Mouse (Mus musculus): ENCODE data around the gene Sap25. TPM values are rescaled to one million over a fixed set of nuclear protein-coding genes. Genes with fewer than 3 reads are reported as not detected.
A peak's percentile ranks its signal among the peaks of the same experiment; 100 is the strongest.

Sap25 gene
- polyA plus RNA-seq, 1 experiment, result 37.9 TPM

DNA sequence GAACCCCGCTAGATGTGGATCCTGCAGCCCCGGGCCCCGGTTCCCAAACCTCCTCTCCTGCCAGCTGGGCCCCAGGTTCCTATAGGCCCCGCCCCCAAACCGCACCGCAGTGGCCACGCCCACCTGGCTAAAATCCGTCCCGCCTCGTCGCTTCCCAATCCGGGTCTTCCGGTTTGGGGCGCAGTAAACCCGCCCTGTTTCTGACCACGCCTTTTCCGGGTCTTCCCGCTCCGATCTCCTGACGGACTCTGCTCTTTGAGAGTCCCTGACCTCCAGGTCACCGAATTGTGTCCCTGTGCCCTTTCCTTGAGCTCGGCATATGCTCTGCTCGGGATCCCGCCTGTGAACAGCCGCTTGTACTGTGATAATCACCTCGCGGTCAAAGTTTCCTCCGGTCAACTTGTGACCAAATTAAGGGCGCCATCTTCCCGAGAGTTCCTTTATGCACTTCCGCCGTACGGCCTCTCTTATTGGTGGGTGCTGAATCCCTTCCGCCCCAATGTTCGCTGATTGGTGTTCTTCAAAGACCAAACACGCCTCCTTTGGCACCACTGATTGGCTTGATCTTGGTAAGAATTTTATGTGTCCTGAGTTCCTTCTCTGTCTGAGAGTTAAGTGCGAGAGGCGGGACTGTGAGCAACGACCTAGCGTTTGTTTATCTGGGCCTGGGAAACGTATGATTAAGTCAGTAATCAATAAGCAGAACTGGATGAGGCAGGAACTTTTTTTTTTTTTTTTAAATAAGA is 40.3 kb upstream of the Sap25 start, which contains the start of gene Mospd3:
Gene Mospd3 (minus strand): TSS at position 440 of the 746 bp plus-strand sequence.
- peak within 1 kb of the TSS; percentile 99 for H3K27ac ChIP-seq (ENCODE audit: control insufficient read depth, insufficient read depth, low read depth, low read length)
- H3K4me1 ChIP-seq (ENCODE audit: control insufficient read depth, insufficient read depth, low read length), result peaks cover 15% of the 10 kb centered on the region
- no peaks in the 10 kb centered on the region for H3K27me3 ChIP-seq (ENCODE audit: control insufficient read depth, insufficient read depth, low read length)
- TF ChIP-seq CTCF (IDR thresholded peaks at IDR 0.05; ENCODE audit: control insufficient read depth, insufficient read depth, insufficient replicate concordance, low read depth, low read length) (no peak), POLR2A (IDR thresholded peaks at IDR 0.05; ENCODE audit: control insufficient read depth, low read depth, low read length) (no peak; the same call in none of the 2 replicates)
- H3K36me3 ChIP-seq (ENCODE audit: control insufficient read depth, insufficient read depth, low read length), result no peaks in the 10 kb centered on the region
- peak within 1 kb of the TSS; percentile 96 for H3K4me3 ChIP-seq (ENCODE audit: control insufficient read depth, low read depth, low read length)

DNA sequence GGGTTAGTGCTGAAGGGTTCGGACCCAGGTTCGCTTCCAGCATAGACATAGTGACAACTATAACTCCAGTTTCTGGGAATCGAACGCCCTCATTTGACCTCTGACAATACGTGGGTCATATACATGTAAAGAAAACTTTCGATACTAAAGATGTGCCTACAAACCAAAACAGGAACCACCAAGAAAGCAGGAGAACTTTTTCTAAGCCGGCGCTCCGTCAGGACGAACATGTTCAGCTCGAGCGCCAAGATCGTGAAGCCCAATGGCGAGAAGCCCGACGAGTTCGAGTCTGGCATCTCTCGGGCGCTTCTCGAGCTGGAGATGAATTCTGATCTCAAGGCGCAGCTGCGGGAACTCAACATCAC is 39.8 kb upstream of the Sap25 start:
- Histone ChIP-seq H3K4me3 (ENCODE audit: control insufficient read depth, low read depth, low read length) (peak overlapping the region; percentile 96), H3K36me3 (ENCODE audit: control insufficient read depth, insufficient read depth, low read length) (no peaks in the 10 kb centered on the region)

DNA sequence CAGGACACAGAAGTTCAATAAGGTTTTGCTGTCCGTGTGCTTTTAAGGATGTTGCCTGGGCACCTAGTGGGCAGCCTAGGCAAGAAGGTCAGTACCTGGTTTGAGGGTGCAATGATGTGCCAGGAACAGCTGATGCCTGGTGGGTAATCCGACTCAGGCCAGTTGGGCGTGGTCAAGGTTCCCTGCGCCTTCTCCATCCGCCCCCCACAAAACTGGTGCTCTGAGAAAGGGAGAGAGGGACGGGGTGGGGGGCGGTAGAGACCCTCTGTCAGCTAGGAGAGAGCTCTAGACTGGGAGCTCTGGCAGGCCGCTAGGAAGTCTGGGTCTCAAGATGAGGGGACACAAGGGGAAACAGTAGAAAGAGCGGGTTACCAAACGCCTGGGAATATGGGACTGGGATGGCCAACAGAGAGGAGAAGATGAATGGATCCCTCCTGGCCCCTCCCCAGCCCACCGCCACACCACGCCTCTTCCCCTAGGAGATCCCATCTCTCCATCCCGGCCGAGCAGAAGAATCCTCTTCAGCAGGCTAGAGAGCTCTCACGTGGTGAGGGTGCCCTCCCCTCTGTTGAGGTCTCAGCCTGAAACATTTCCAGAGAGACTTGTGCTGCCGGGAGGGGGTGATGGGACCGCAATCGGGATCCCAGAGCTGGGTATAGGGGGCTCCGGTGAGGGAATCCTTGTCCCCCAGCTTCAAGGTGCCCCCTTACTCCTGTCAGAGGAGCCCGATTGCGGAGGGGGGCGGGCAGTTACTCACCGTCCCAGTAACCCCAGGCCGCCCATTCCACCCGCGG is 33.1 kb upstream of the Sap25 start:
- Histone ChIP-seq H3K4me3 (ENCODE audit: control insufficient read depth, low read depth, low read length) (peak overlapping the region; percentile 50), H3K4me1 (ENCODE audit: control insufficient read depth, insufficient read depth, low read length) (peaks cover 26% of the 10 kb centered on the region), H3K36me3 (ENCODE audit: control insufficient read depth, insufficient read depth, low read length) (no peaks in the 10 kb centered on the region), H3K27ac (ENCODE audit: control insufficient read depth, insufficient read depth, low read depth, low read length) (no peak overlapping the region), H3K27me3 (ENCODE audit: control insufficient read depth, insufficient read depth, low read length) (no peaks in the 10 kb centered on the region)
- TF ChIP-seq POLR2A (IDR thresholded peaks at IDR 0.05; ENCODE audit: control insufficient read depth, low read depth, low read length) (no peak), CTCF (IDR thresholded peaks at IDR 0.05; ENCODE audit: control insufficient read depth, insufficient read depth, insufficient replicate concordance, low read depth, low read length) (no peak)

More for the DNA sequence above, 39.8 kb upstream of the Sap25 start:
- peak overlapping the region; percentile 99 for H3K27ac ChIP-seq (ENCODE audit: control insufficient read depth, insufficient read depth, low read depth, low read length)
- H3K27me3 ChIP-seq (ENCODE audit: control insufficient read depth, insufficient read depth, low read length), result no peaks in the 10 kb centered on the region
- no peak for TF ChIP-seq POLR2A (IDR thresholded peaks at IDR 0.05; ENCODE audit: control insufficient read depth, low read depth, low read length)
- no peak for TF ChIP-seq CTCF (IDR thresholded peaks at IDR 0.05; ENCODE audit: control insufficient read depth, insufficient read depth, insufficient replicate concordance, low read depth, low read length)
- peaks cover 15% of the 10 kb centered on the region for H3K4me1 ChIP-seq (ENCODE audit: control insufficient read depth, insufficient read depth, low read length)

DNA sequence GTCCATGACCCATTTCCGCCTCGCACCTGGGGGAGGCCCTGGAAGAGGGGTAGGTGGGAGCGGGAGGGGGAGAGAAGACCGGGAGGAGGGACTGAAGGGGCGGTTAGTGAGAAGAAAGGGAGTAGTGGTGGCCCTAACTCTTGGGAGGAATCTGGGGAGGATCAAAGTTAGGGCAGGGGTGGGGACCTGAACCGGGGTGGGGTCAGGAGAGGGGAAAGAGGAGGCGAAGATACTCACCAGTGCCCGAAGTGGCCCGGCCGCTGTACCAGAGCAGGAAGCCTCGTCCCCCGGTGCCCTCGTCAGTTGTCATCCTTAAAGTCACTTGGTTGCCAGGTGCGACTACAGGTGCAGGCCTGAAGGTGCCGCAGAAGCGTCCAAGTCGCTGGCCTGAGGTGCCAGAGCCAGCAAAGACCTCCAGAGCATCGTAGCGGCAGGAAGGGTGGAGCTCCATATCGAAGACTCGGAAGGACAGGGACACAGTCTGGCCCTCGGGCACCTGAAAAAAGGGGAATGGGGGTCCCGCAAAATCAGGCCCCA is 32.4 kb upstream of the Sap25 start:
- Histone ChIP-seq H3K36me3 (ENCODE audit: control insufficient read depth, insufficient read depth, low read length) (no peaks in the 10 kb centered on the region), H3K27ac (ENCODE audit: control insufficient read depth, insufficient read depth, low read depth, low read length) (no peak overlapping the region), H3K27me3 (ENCODE audit: control insufficient read depth, insufficient read depth, low read length) (no peaks in the 10 kb centered on the region), H3K4me3 (ENCODE audit: control insufficient read depth, low read depth, low read length) (peak overlapping the region; percentile 50), H3K4me1 (ENCODE audit: control insufficient read depth, insufficient read depth, low read length) (peaks cover 26% of the 10 kb centered on the region)
- TF ChIP-seq POLR2A (IDR thresholded peaks at IDR 0.05; ENCODE audit: control insufficient read depth, low read depth, low read length) (no peak), CTCF (IDR thresholded peaks at IDR 0.05; ENCODE audit: control insufficient read depth, insufficient read depth, insufficient replicate concordance, low read depth, low read length) (no peak)

DNA sequence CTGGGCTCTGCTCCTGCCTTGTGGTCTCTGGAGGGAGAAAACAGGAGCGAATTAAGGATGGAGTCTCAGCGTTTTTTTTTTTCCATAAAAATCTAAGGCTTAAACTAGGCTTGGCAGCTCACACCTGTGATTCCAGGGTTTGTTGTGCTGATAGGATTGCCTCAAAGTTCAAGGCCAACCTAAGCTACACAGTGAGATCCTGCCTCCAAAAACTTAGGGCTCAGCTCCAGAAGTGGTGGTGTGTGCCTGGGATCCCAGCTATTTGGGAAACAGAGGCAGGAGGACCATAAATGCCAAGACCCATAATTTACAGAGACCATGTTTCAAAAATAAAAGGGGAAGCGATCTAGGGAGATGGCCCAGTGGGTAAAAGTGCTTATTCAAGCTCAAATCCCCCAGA is 31.8 kb upstream of the Sap25 start:
- H3K4me3 ChIP-seq (ENCODE audit: control insufficient read depth, low read depth, low read length), result peak overlapping the region; percentile 30
- H3K36me3 ChIP-seq (ENCODE audit: control insufficient read depth, insufficient read depth, low read length), result no peaks in the 10 kb centered on the region
- H3K4me1 ChIP-seq (ENCODE audit: control insufficient read depth, insufficient read depth, low read length), result peaks cover 26% of the 10 kb centered on the region
- no peak overlapping the region for H3K27ac ChIP-seq (ENCODE audit: control insufficient read depth, insufficient read depth, low read depth, low read length)
- no peaks in the 10 kb centered on the region for H3K27me3 ChIP-seq (ENCODE audit: control insufficient read depth, insufficient read depth, low read length)
- TF ChIP-seq CTCF (IDR thresholded peaks at IDR 0.05; ENCODE audit: control insufficient read depth, insufficient read depth, insufficient replicate concordance, low read depth, low read length) (no peak), POLR2A (IDR thresholded peaks at IDR 0.05; ENCODE audit: control insufficient read depth, low read depth, low read length) (no peak)

DNA sequence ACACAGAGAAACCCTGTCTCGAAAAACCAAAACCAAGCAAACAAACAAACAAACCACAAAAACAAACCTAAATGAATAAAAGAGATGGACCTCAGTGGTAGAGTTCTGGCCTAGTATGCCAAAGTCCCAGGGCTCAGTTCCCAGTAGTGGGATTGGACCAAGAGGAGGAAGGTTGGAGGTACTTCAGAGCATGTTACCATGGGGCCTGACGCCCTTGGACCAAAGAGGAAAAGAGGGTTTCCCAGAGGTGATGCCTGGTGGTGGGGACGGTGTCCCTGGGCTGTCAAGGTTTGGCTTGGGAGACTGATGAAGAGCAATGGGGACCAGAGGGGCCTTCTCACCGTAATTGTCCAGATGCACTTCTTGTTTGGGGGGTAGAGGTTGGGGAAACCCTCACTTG is 31.1 kb upstream of the Sap25 start:
- Histone ChIP-seq H3K36me3 (ENCODE audit: control insufficient read depth, insufficient read depth, low read length) (no peaks in the 10 kb centered on the region), H3K27me3 (ENCODE audit: control insufficient read depth, insufficient read depth, low read length) (no peaks in the 10 kb centered on the region), H3K27ac (ENCODE audit: control insufficient read depth, insufficient read depth, low read depth, low read length) (peak overlapping the region; percentile 49; the same call in 1 of the 2 replicates), H3K4me1 (ENCODE audit: control insufficient read depth, insufficient read depth, low read length) (peaks cover 26% of the 10 kb centered on the region), H3K4me3 (ENCODE audit: control insufficient read depth, low read depth, low read length) (peak overlapping the region; percentile 61)
- no peak for TF ChIP-seq POLR2A (IDR thresholded peaks at IDR 0.05; ENCODE audit: control insufficient read depth, low read depth, low read length)
- TF ChIP-seq CTCF (IDR thresholded peaks at IDR 0.05; ENCODE audit: control insufficient read depth, insufficient read depth, insufficient replicate concordance, low read depth, low read length), result no peak

Data from testis, adult 2 months (tissue).